Mouse (Mus musculus) CD8-positive naive resting alpha-beta T cell, adult 2 months (primary cell): ENCODE results near the gene T.

Source experiments
- DNase-seq, 2 experiments: peaks; one replicate each; pipeline ENCODE4 v3.0.0; 2022; ENCODE audit warnings: low read depth in 2 of 2, low spot score in 2 of 2

T gene

GRCm38 (mm10) chr17:8432179-8432800 is 1.9 kb upstream of the T start:
- no peak for DNase-seq

- no peak for DNase-seq
These were observed 874 bp upstream of the T start for GRCm38 (mm10) chr17:8433121-8433977.

GRCm38 (mm10) chr17:8436184-8436583 is 2.0 kb downstream of the T start:
- no peak for DNase-seq

- DNase-seq, result no peak
These were observed 9.8 kb downstream of the T start for GRCm38 (mm10) chr17:8444062-8444461.

GRCm38 (mm10) chr17:8447676-8448192 is 13.5 kb downstream of the T start:
- no peak for DNase-seq

- no peak for DNase-seq
These were observed 14.1 kb downstream of the T start for GRCm38 (mm10) chr17:8448324-8448723.

- DNase-seq, result no peak
These were observed 21.0 kb downstream of the T start for GRCm38 (mm10) chr17:8455196-8455595.

- DNase-seq, result no peak
These were observed 21.4 kb downstream of the T start for GRCm38 (mm10) chr17:8455601-8456000.

GRCm38 (mm10) chr17:8456856-8457460 is 22.7 kb downstream of the T start:
- DNase-seq, result no peak

- DNase-seq, result peak in 1 of 2 experiments; percentile 37
These were observed 27.3 kb downstream of the T start for GRCm38 (mm10) chr17:8461568-8461967.

- peak; percentile 9 to 35 for DNase-seq
These were observed 29.4 kb downstream of the T start for GRCm38 (mm10) chr17:8463482-8464128.

GRCm38 (mm10) chr17:8467771-8468170 is 33.5 kb downstream of the T start:
- DNase-seq, result no peak

GRCm38 (mm10) chr17:8468716-8469344 is 34.6 kb downstream of the T start:
- DNase-seq, result peak; percentile 50 to 65

GRCm38 (mm10) chr17:8478554-8478953 is 44.3 kb downstream of the T start:
- DNase-seq, result no peak

GRCm38 (mm10) chr17:8479493-8480128 is 45.4 kb downstream of the T start:
- DNase-seq, result no peak

GRCm38 (mm10) chr17:8481797-8482196 is 47.6 kb downstream of the T start:
- DNase-seq, result no peak

- no peak for DNase-seq
These were observed 48.7 kb downstream of the T start for GRCm38 (mm10) chr17:8482876-8483275.

GRCm38 (mm10) chr17:8484246-8484645 is 50.0 kb downstream of the T start:
- DNase-seq, result no peak

- DNase-seq, result no peak
These were observed 50.9 kb downstream of the T start for GRCm38 (mm10) chr17:8485146-8485545.

- no peak for DNase-seq
These were observed 53.6 kb downstream of the T start for GRCm38 (mm10) chr17:8487824-8488223.
